Mouse (Mus musculus) heart, postnatal 36 days (tissue): Measurements from ENCODE around the gene Crtc3. TPM values are rescaled to one million over a fixed set of nuclear protein-coding genes. Genes with fewer than 3 reads are reported as not detected.

Source experiments
- DNase-seq, 2 experiments: peaks; one replicate each; pipeline ENCODE4 v3.0.0; 2021 to 2022
- intact Hi-C: fragments of 180-260 bp; cut with DNase I; formaldehyde crosslinking; loops from one replicate; pipeline ENCODE4 v1.15.1; 2025
- total RNA-seq, 2 experiments: library from RNA; stranded (reverse); gene quantifications; 2 replicates each; pipeline ENCODE4 v1.2.3; 2021

The Crtc3 gene
- total RNA-seq, 2 experiments from 2014 or later: 12.6 to 14.0 TPM

DNA sequence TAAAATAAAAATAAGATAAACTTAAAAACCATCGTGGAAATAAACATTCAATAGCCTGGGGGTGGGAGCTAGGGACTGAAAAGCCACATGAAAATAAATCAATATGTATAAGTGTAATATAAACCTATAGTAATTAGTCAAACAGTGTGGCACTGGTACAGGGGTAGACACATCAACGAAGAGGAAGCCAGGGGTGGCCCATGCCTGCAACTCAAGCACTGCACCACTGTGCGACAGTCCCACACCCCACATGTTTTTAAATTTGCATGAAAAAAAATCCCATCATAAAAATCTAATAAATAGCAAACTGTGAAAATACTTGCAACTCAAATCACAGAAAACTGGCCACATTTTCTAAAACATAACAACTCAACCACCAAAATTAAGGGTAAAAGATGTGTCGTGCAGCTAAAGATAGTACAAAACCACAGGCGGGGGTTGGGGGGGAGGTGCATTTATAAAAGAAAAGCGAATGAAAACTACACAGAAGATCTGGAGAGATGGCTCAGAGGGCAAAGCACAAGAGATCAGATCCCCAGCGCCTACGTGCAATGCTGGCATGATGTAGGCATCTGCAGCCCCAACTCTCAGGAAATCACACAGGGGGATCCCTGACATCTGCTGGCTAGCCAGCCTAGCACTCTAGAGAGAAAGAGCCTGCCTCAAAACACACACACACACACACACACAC, 45.6 kb downstream of the Crtc3 start:
- no peak for DNase-seq
- intact Hi-C loops: no loop called here

DNA sequence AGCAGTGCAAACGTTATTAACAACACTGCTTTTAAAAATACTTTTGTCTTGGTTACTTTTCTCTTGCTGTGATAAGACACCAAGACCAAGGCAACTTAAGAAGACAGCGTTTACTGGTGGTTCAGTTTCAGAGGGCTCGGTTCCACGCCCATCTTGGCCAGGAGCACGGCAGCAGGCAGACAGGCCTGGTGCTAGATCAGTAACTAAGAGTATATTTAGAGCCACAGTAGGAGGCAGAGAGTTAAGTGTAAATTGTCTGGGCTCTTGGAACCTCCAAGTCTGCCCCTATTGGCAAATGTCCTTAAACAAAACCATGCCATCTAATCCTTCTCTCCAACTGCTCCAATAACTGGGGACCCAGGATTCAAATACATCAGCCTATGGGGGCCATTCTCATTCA, 46.1 kb downstream of the Crtc3 start:
- no peak for DNase-seq
- intact Hi-C loops: no loop called here

DNA sequence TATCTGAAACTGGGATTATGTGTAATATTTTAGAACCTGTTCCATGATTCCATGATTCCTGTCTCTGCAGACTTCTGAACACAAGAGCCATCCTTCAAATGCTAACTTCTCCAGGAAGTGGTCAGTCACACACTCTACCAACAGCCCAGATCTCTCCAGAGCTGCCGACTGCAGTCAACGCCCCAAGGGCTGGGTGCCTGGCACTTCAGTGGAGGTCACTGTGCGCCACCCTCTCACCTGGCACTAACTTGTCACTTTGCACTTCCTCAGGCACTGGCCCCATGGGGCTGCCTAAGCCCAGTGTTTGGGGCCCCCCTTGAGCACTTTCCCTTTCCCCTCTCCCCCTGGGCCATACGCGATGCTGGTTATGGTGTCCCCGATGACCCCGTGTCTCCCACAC, 46.8 kb downstream of the Crtc3 start:
- intact Hi-C loops: no loop called here
- DNase-seq: no peak

DNA sequence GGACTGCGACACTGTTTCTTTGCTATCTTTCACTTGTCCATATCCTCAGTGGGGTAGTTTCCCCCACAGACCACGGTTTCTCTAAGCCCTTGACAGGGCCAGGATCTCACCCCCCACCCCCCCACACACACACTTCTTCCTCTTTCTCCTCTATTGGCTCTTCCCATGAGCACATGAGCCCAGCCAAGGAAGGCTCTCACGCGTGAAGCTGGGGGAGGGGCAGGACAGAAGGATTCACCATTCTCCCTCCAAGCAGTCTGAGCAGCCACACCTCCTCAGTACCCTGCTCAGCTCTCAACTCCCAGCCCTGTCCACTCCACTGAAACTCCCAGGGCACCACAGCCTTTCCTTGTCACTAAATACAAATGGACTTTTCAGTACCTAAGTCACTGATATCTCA, 47.2 kb downstream of the Crtc3 start:
- DNase-seq: no peak
- intact Hi-C loops: no loop called here

DNA sequence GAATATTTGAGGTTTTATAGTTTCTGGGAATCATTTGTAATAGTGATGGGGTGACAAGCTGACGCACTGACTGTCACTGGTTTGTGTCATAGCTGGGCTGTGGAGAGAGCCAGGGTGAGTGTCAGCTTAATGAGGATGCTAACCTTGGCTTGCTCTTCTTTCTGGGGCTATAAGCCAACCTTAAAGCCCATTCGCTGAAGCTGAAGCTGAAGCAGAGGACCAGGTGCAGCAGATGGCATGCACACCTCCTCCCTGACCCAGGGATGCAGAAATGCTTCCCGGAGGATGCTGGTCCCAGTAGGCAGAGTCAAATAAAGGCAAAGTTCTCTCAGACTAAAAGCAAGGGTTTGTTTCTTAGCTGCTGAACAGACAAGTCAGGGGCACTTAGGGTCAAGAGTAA, 48.7 kb downstream of the Crtc3 start:
- intact Hi-C loops: loop anchor here (5.0 kb wide), 1 partner anchor 47 kb away; the partner anchor contains the start of gene Crtc3
- DNase-seq: no peak

DNA sequence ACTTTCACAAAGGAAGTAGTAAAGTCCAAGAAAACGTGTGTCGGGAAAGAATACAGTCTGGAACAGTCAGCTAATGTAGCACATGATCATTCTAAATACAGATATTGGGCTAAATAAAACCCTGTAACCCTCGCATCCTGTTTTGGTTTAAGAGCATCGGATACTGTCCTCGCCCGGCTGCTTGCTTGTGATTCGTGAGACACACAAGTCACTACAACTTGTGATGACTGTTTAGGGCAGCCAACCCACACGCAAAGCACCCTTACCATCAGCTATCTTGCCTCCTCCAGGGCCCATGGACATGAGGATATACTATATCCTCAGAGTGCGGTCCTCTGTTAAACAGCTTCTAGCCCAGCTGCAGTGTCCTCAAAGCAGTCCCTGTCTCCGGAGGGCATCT, 50.2 kb downstream of the Crtc3 start:
- no peak for DNase-seq
- intact Hi-C loops: loop anchor here (5.0 kb wide), 1 partner anchor 49 kb away; the partner anchor contains the start of gene Crtc3

DNA sequence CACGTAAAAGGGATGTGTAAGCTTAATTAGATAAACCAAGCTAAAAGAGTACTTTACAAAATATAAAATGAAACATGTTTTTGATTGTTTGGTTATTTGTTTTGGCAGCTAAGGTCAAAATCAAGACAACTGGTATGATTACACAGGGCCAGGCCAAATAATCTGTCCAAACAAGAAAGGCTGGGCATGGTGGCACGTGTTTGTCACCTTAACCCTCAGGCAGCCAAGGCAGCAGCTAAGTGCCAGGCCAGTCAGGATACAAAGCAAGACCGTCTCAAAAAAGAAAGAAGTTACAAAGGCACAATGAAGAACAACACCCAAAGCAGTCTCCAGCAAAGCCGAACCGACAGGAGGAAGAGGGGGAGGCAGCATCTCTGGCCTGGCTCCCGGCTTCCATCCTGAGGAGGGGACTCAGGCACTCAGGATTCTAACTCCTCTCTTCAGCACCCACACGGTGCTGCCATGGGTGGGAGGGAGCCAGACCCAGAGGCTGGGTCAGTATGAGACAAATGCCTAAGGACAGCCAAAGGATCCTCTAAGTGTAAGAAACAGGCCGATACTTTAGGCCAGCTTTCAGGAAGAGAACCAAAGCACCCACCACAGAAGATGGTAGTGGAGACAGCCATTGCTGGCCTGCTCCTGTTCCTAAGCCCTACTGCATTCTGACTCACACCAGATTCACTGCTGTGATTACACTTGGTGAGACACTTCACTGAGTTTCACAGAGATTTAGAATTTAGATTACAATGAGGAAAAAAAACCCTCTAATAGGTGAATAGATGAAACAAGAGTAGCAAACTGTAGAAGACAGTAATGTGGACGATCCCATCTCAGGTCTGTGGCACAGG, 51.5 kb downstream of the Crtc3 start:
- intact Hi-C loops: loop anchor here (5.0 kb wide), 1 partner anchor 50 kb away; the partner anchor contains the start of gene Crtc3
- DNase-seq: no peak

DNA sequence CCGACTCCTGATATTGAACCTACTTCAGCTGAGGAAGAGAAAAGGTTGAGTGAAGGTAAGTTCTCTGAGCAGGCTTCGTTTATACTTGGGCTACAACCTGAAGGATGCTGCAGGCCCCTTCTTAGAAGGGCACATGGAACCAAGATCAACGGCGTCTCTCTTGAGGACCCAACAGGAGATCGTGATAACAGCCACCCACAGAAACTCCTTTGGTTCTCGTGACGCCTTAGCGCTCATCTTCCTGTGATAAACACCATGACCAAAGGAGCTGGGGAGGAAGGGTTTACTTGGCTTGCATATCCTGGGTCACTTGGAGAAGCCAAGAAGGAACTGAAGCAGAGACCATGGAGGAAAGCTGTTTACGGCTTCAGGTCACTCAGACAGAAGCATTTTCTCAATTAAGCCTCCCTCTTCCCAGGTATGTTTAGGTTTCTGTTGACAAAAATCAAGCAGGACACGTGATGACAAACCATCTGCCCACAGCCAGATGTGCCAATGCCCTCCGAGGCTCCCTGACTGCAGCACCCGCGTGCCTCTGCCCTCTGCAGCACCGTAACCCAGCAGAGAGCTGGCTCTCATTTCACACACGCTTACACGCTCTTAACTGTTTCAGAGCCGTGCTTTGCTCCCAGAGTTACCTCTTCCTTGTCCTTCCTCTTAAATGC, 52.3 kb downstream of the Crtc3 start:
- intact Hi-C loops: loop anchor here (5.0 kb wide), 1 partner anchor 51 kb away; the partner anchor contains the start of gene Crtc3

DNA sequence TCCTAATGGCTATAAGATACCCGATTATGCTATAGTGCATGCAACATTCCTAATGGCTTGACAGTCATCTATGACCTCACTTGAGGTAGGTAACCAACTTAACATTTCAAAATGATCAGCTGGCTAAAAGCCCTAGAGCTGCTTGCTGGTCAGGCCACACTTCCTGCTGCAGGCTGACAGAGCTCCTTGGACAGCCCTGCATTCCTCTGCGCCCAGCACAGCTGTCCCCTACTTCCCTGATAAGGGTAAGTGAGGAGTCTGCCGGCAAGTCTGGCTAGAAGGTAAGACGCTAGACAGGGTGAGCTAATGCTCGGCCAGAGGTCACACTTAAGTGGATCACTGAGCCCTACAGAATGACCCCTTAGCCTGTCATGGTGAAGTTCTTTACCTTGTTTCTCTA, 52.8 kb downstream of the Crtc3 start:
- intact Hi-C loops: loop anchor here (5.0 kb wide), 1 partner anchor 51 kb away; the partner anchor contains the start of gene Crtc3
- DNase-seq: no peak

More for the DNA sequence above, 52.3 kb downstream of the Crtc3 start:
- DNase-seq: no peak

DNA sequence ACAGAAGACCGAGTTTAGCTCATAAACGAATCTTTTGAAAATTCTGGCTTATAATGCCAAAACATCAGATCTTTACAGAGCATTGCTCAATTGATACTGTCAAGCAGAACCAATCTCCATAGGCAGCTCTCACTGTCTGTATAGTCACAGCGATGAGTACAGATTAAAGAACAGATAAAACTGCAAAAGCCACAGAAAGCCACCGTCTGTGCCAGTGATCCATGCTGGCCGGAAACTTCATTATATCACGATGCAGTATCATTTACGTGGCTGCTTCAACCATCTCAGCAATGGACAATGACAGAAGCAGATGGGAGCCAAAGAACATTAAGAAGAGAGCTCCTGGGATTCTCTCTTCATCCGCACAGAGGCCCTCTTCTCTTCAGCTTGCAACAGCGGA, 53.9 kb downstream of the Crtc3 start:
- no peak for DNase-seq
- intact Hi-C loops: loop anchor here (5.0 kb wide), 1 partner anchor 53 kb away; the partner anchor contains the start of gene Crtc3

DNA sequence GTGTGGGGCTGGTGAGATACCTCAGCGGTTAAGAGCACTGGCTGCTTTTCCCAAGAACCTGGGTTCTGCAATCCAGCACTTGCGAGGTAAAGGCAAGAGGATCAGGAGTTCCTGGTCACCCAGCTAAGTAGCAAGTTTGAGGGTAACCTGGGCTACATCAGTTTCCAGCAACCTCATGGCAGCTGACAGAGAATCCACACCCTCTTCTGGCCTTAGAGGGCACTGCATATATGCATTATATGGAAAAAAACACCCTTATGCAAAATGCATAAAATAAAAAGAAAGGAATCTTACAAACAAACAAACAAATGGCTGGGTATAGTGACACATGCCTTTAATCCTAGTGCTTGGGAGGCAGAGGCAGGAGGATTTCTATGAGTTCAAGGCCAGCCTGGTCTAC, 55.0 kb downstream of the Crtc3 start:
- intact Hi-C loops: no loop called here
- DNase-seq: no peak

DNA sequence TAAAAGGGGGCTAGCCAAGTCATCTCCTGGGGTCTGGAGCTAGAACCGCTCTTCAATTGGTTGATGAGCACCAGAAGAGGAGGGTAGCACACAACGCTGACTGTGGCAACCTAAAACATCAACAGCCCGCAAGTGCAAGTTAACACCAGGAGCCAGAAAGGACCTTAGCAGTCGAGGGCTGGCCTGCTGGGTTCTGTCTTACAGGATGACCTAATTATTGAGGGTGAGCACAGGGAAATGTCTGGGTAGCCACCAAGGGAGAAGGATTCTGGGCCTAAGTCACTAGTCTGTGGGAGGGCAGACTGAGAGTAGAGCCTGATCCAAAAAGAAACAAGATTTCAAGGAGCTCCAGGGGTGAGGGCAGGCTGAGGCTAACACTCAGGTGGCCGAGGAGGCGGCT, 56.7 kb downstream of the Crtc3 start:
- intact Hi-C loops: no loop called here

DNA sequence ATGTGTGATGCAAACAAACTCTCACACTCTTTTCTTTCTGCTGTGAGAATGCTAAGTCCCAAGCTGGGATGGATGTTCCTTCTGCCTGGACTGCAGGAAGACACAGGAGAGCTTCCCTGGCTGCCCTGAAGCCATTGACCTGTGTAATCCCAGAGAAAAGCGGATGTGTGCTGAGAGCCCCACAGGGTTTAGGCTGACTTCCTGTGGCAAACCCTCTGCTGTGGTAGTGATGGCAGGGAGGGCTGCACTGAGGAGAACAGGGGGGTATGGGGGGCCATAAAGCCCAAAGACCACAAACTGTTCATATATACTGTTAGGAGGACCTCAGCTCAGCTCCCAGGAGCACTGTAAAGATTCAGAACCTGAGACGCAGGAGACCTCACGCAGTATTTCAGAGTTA, 57.3 kb downstream of the Crtc3 start:
- no peak for DNase-seq
- intact Hi-C loops: no loop called here

More for the DNA sequence above, 56.7 kb downstream of the Crtc3 start:
- no peak for DNase-seq

DNA sequence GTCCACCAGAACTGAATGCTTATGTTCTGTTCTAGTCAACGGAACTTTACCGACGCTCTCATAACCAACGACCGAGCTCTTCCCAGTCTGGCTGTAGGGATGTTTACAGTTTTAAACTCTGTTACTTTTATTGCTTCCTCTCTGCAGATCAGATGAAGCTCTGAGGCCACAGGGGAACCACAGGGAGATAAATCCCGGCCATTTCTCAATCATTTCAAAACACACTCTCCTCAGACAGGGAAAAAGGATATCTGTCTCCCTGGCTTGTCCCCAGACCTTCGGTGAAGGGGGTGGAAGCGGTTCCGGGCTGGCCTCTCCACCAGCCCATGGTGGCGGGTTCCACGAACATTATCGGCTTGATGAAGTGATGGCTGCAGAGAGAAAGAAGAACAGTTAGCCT, 59.3 kb downstream of the Crtc3 start:
- intact Hi-C loops: no loop called here
- no peak for DNase-seq

DNA sequence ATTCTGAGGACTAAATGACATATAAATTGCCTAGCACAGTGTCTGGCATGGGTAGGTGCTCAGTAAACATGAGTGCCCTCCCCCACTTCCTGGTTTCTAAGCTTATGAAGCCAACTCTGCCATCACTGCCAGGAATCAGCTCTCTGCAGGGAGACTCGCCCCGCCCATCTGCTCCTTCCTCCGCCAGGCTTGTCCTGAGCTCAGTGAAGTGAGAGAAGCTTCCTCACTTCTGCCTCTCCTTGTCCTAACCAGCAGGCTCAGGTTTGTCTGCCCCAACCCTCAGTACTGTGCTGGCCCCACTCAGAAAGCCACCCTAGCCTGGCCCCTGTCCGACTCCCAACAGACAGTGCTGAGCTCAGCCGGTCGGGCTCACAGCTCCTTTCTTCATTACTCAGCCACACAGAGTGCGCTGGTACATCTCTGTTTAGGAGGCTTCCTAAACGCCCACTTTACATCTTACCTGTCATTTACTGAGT, 59.9 kb downstream of the Crtc3 start:
- intact Hi-C loops: no loop called here
- DNase-seq: peak; percentile 61 to 68

DNA sequence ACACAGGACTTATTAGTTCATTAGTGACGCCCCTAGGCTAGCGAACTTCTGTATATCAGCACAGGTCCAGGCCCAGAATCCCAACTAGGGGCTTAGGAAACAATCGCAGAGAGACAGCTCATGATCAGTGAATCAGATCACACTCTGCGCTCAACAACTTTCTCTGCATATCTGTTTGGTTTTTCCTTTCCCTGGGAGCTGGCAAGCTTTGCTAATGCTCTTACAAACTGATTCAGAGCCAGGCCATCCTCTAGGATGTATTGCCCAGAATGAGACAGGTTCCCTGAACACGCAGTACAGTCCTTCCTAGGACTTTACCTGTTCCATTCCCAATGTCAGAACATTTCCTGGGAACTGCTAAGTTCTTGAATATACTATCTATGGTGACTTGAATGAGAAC, 61.7 kb downstream of the Crtc3 start:
- intact Hi-C loops: no loop called here
- DNase-seq: no peak

DNA sequence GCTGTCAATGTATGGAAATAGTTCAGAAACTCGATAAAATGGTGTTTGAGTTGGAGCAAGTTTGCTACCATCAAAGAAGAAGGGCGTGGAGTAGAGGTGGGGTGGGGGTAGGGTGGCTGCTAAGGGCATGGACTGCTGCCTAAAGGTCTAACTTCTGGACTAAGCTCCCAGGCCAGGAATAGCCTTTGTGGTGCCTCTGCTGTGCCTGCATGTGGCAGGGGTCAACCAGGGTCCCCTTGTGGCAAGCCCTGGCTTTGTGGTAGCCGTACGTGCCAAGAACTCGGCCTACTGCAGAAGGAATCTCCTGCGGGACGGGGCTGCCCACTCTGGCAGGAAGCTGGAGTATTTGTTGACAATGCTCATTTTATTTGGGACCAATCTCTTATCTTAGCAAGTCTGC, 62.8 kb downstream of the Crtc3 start:
- DNase-seq: no peak
- intact Hi-C loops: no loop called here

DNA sequence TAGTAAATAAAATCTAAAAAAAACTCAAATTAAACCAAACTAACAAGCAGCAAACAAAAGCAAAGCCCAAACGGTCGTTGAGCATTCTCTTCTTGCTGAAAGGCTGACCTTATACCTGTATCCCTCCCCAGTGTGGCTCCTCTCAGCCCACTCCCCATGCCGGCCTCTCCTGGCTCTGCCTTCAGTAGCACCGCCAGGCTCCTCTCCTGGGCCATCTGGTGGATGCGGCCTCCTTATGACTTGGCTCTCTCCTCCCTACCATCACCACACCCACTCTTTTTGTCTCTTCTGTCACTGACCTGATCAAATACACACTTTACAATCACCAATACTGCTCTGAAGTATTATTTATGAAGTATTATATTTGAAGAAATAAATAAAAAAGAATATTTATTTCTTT, 65.4 kb downstream of the Crtc3 start:
- DNase-seq: no peak
- intact Hi-C loops: no loop called here

DNA sequence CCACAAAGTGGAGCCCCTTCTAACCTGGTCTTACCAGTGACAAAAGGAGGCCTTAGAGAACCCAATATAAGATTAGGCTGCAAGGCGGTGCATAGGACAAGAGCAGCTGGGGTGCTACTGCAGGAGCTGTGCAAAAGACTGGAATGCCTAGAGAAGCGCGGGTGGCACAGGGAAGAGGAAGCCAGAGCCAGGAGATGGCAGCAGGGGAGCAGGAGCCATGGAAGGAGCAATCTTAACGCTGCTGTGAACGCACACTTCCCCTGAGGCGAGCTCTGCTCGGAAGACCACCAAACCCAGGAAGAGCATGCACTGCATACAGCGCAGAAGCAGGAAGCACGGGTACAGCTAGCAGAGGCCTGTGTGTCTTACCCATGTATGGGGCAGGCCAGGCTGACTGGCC, 72.6 kb downstream of the Crtc3 start:
- no peak for DNase-seq
- intact Hi-C loops: no loop called here

DNA sequence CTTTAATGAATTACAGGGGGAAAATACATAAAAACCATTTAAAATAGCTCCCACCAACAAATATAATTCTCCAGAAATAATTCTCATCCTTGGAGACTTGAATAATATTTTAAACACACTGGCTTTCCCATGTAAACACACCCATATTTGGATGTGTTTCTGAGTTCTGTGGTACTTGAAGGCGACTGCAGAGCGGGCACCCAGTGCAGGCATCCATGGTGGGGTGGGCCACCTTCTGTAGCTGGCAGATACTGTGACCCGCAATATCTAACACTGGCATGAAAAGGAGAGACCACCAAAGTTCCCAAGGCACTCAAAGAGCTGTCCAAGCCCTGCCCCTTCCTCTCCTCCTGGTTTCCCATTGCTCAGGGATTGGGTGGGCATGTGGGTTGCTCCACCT, 74.6 kb downstream of the Crtc3 start:
- DNase-seq: no peak
- intact Hi-C loops: no loop called here

DNA sequence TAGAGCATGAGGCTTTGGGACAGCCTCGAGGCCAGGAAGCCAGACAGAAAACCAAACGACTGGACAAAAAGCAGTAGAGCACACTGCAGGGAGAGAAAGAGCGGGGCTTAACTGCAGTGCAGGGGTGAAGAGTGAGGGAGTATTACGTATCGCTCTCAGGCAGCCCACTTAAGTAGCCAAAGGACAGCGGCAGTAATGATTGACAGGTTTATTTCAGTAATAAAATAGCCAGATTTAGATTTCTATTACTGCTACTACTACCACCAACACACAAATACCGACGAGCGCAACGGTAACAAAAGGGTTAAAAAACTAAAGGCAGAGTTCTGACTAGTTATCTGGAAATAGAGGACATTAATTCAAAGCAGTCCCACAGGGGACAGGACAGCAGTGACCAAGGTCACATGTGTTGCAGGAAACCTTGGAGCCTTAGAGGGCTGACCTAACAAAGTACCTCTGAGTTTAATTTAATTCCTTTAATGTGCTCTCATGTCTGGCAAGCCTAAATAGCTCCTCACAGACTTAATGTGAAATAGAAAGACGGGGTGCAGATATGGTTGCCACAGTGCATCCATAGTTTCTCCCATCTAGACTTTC, 76.4 kb downstream of the Crtc3 start:
- DNase-seq: no peak
- intact Hi-C loops: no loop called here
